Mouse (Mus musculus): Measurements from ENCODE around the gene Ptger1. TPM values are rescaled to one million over a fixed set of nuclear protein-coding genes. Genes with fewer than 3 reads are reported as not detected.

Gene Ptger1
- polyA plus RNA-seq, 2 experiments = 0.18 to 0.19 TPM

DNA sequence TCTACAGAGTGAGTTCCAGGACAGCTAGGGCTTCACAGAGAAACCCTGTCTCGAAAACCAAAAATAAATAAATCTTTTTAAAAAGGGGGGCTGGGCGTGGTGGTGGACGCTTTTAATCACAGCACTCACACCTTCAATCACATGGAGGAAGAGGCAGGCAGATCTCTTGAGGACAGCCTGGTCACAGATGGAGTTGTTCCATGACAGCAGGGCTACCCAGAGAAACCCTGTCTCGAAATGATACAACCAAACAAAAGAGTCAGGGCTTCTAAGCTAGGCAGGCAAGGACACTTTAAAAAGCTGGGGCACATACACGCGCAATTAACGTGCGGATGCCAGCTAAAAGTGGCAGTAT is 48.2 kb downstream of the Ptger1 start:
- TF ChIP-seq EP300 (IDR thresholded peaks at IDR 0.05; ENCODE audit: low read depth) (no peak), CTCF (IDR thresholded peaks at IDR 0.05; ENCODE audit: low read depth) (no peak)
- no peaks in the 10 kb centered on the region for H3K27me3 ChIP-seq (ENCODE audit: control insufficient read depth, insufficient read depth, low read length)
- DNase-seq (ENCODE audit: low read depth in 3 of 3, low spot score in 3 of 3) = no peak
- peaks cover 15 to 17% of the 10 kb centered on the region in 2 experiments for H3K4me1 ChIP-seq (replicated peaks; ENCODE audit: control insufficient read depth in 2 of 2, insufficient read depth in 2 of 2, low read length in 1 of 2)
- H3K9ac ChIP-seq (replicated peaks) = no peak overlapping the region
- peak; percentile 8; the same call in 1 of the 2 replicates for ATAC-seq (ENCODE audit: insufficient read depth)
- no peak overlapping the region for H3K27ac ChIP-seq
- WGBS (ENCODE audit: insufficient replicate concordance) = 9% methylated on average over 8 of the region's 8 CpGs
- H3K4me3 ChIP-seq (ENCODE audit: insufficient read depth in 1 of 2, low read depth in 2 of 2, low read length in 2 of 2) = peak overlapping the region; percentile 36 to 77
- peak overlapping the region; percentile 48 for H3K4me2 ChIP-seq (ENCODE audit: low read depth)
- no peaks in the 10 kb centered on the region for H3K9me3 ChIP-seq (ENCODE audit: control insufficient read depth, low read length)
- peaks cover 3% of the 10 kb centered on the region for H3K36me3 ChIP-seq (replicated peaks; ENCODE audit: control insufficient read depth, insufficient read depth, low read depth)

DNA sequence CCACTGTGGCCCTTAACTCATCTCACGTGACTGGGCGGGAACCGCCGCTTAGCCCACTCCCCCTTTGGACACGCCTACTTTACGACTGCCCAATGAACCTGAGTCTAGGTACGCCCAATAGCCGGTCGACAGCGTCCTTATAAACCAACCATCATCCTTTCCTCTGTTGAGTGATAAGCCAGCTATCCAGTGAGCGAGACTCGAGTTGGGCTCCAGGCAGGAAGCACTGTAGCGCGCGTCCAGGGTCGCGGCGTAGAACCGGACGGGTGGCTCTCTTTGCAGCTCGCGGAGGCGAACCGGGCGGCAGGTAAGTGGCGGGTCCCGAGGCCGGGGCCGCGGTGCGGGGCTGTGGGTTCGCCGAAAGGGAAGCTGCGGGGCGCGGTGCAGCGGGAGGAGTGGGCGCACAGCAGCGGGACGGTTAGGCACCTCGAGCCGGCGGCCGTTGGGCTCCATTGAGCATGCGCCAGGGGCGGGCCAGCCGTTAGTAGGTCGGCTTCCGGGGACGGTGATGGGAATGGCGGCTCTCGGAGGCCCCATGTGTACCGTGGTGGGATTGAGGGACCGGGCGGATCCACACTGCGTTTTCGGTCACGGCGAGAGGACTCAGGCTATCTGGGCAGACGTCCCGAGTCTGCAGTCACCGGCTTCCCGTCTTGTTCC is 48.7 kb downstream of the Ptger1 start, which contains the start of gene Ddx39:
Gene Ddx39, plus strand, starts transcription at position 147 of the 660 bp plus-strand sequence.
- Histone ChIP-seq H3K4me1 (replicated peaks; ENCODE audit: control insufficient read depth in 2 of 2, insufficient read depth in 2 of 2, low read length in 1 of 2) (peaks cover 15 to 17% of the 10 kb centered on the region in 2 experiments), H3K27ac (peak within 1 kb of the TSS; percentile 59), H3K27me3 (ENCODE audit: control insufficient read depth, insufficient read depth, low read length) (no peaks in the 10 kb centered on the region), H3K9me3 (ENCODE audit: control insufficient read depth, low read length) (no peaks in the 10 kb centered on the region), H3K4me2 (ENCODE audit: low read depth) (peak within 1 kb of the TSS; percentile 85), H3K4me3 (ENCODE audit: insufficient read depth in 1 of 2, low read depth in 2 of 2, low read length in 2 of 2) (peak within 1 kb of the TSS; percentile 77 to 82), H3K9ac (replicated peaks) (peak within 1 kb of the TSS; percentile 72), H3K36me3 (replicated peaks; ENCODE audit: control insufficient read depth, insufficient read depth, low read depth) (peaks cover 8% of the 10 kb centered on the region)
- DNase-seq (ENCODE audit: low read depth in 3 of 3, low spot score in 3 of 3) (peak; percentile 98 to 99 (median 99)), ATAC-seq (ENCODE audit: insufficient read depth) (peak; percentile 99)
- under 1% methylated on average over 61 of the region's 63 CpGs for WGBS (ENCODE audit: insufficient replicate concordance)
- no peak; the same call in 1 of the 2 replicates for TF ChIP-seq CTCF (IDR thresholded peaks at IDR 0.05; ENCODE audit: low read depth)
- TF ChIP-seq EP300 (IDR thresholded peaks at IDR 0.05; ENCODE audit: low read depth) = peak; percentile 54

DNA sequence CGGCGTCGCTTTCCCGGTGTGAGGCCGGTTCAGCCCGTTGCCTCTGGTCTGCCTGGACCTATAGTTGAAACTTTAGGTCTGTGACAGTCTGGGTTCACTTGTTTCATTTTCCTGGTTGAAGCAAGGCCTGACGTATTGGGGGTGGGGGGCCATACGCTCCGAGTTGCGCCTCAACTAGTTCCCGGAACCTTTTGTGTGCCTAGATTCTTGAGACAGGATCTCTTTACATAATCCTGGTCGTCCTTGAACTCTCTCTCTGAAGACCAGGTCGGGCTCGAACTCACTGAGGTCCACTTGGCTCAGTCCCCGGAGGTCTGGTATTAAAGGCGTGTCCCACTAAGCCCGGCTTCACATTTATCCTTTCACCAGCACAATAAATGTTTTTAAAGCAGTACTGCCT is 49.3 kb downstream of the Ptger1 start:
- Histone ChIP-seq H3K27ac (peak overlapping the region; percentile 59), H3K4me1 (replicated peaks; ENCODE audit: control insufficient read depth in 2 of 2, insufficient read depth in 2 of 2, low read length in 1 of 2) (peaks cover 15 to 17% of the 10 kb centered on the region in 2 experiments), H3K9ac (replicated peaks) (peak overlapping the region; percentile 72), H3K4me3 (ENCODE audit: insufficient read depth in 1 of 2, low read depth in 2 of 2, low read length in 2 of 2) (peak overlapping the region; percentile 77 to 82), H3K36me3 (replicated peaks; ENCODE audit: control insufficient read depth, insufficient read depth, low read depth) (peaks cover 15% of the 10 kb centered on the region), H3K27me3 (ENCODE audit: control insufficient read depth, insufficient read depth, low read length) (no peaks in the 10 kb centered on the region), H3K4me2 (ENCODE audit: low read depth) (peak overlapping the region; percentile 85), H3K9me3 (ENCODE audit: control insufficient read depth, low read length) (no peaks in the 10 kb centered on the region)
- WGBS (ENCODE audit: insufficient replicate concordance) = under 1% methylated on average over 17 of the region's 17 CpGs
- TF ChIP-seq CTCF (IDR thresholded peaks at IDR 0.05; ENCODE audit: low read depth) (no peak), EP300 (IDR thresholded peaks at IDR 0.05; ENCODE audit: low read depth) (no peak)
- no peak for ATAC-seq (ENCODE audit: insufficient read depth)
- DNase-seq (ENCODE audit: low read depth in 3 of 3, low spot score in 3 of 3) = no peak

DNA sequence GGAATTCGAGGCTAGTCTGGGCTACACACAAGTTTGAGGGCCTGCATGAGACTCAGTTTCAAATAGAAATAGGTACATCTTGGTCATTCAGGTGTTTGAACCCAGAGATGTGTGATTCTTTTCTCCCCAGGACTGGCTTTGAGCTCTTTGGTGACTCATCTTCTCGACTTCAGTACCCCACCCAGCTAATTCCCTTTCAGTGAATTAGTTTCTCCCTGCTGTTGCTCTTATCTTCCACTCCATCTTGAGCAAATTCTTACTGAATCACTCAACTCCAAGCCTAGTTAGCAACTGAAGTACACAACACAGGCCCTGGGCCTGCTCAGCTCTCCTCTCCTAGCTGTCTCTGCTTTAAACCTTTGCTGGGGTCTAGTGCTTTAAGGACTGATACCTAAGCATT is 50.1 kb downstream of the Ptger1 start:
- H3K4me1 ChIP-seq (replicated peaks; ENCODE audit: control insufficient read depth in 2 of 2, insufficient read depth in 2 of 2, low read length in 1 of 2) = peaks cover 15 to 17% of the 10 kb centered on the region in 2 experiments
- WGBS (ENCODE audit: insufficient replicate concordance) = 21% methylated on average over 2 of the region's 2 CpGs
- peak overlapping the region; percentile 59 for H3K27ac ChIP-seq
- no peaks in the 10 kb centered on the region for H3K27me3 ChIP-seq (ENCODE audit: control insufficient read depth, insufficient read depth, low read length)
- H3K36me3 ChIP-seq (replicated peaks; ENCODE audit: control insufficient read depth, insufficient read depth, low read depth) = peaks cover 22% of the 10 kb centered on the region
- H3K4me3 ChIP-seq (ENCODE audit: insufficient read depth in 1 of 2, low read depth in 2 of 2, low read length in 2 of 2) = peak overlapping the region; percentile 77 to 82
- ATAC-seq (ENCODE audit: insufficient read depth) (peak; percentile 6; the same call in 1 of the 2 replicates), DNase-seq (ENCODE audit: low read depth in 3 of 3, low spot score in 3 of 3) (peak; percentile 55 to 65 (median 62))
- no peaks in the 10 kb centered on the region for H3K9me3 ChIP-seq (ENCODE audit: control insufficient read depth, low read length)
- peak overlapping the region; percentile 72 for H3K9ac ChIP-seq (replicated peaks)
- H3K4me2 ChIP-seq (ENCODE audit: low read depth) = peak overlapping the region; percentile 85
- TF ChIP-seq CTCF (IDR thresholded peaks at IDR 0.05; ENCODE audit: low read depth) (no peak), EP300 (IDR thresholded peaks at IDR 0.05; ENCODE audit: low read depth) (peak; percentile 30)

DNA sequence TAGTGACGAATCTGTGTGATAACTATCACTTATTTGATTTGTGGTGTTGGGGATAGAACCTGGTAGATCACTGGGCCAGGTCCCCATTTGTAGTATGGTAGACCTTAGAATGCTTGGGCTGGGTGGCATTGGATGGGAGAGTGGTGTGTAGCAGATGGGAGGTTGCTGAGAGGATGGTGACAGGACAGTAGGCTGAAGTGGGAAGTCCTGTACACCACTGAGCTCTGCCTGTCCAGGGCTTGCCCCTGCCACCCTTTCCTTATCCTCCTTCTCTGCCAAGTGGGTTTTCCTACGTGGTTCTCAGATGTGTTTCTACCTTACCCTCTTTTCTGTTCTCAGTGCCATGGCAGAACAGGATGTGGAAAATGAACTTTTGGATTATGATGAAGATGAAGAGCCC is 52.6 kb downstream of the Ptger1 start:
- ATAC-seq (ENCODE audit: insufficient read depth) = no peak

More for the DNA sequence above, 52.6 kb downstream of the Ptger1 start:
- no peak for DNase-seq (ENCODE audit: low read depth in 3 of 3, low spot score in 3 of 3)
- no peak overlapping the region for H3K9ac ChIP-seq (replicated peaks)
- H3K9me3 ChIP-seq (ENCODE audit: control insufficient read depth, low read length) = no peaks in the 10 kb centered on the region
- H3K27me3 ChIP-seq (ENCODE audit: control insufficient read depth, insufficient read depth, low read length) = no peaks in the 10 kb centered on the region
- TF ChIP-seq CTCF (IDR thresholded peaks at IDR 0.05; ENCODE audit: low read depth) (no peak), EP300 (IDR thresholded peaks at IDR 0.05; ENCODE audit: low read depth) (no peak)
- no peak overlapping the region for H3K4me3 ChIP-seq (ENCODE audit: insufficient read depth in 1 of 2, low read depth in 2 of 2, low read length in 2 of 2)
- no peak overlapping the region for H3K27ac ChIP-seq
- H3K4me1 ChIP-seq (replicated peaks; ENCODE audit: control insufficient read depth in 2 of 2, insufficient read depth in 2 of 2, low read length in 1 of 2) = peaks cover 15 to 17% of the 10 kb centered on the region in 2 experiments
- 64% methylated on average over 2 of the region's 2 CpGs for WGBS (ENCODE audit: insufficient replicate concordance)
- peaks cover 47% of the 10 kb centered on the region for H3K36me3 ChIP-seq (replicated peaks; ENCODE audit: control insufficient read depth, insufficient read depth, low read depth)
- H3K4me2 ChIP-seq (ENCODE audit: low read depth) = no peak overlapping the region
